Mouse (Mus musculus): ENCODE measurements around the gene Abraxas1. TPM values are rescaled to one million over a fixed set of nuclear protein-coding genes. Genes with fewer than 3 reads are reported as not detected.

Gene Abraxas1
- polyA plus RNA-seq, 1 experiment: not detected

- H3K4me1 ChIP-seq (ENCODE audit: control insufficient read depth, insufficient read depth, low read length): no peaks in the 10 kb centered on the region
- WGBS: 88% methylated on average over 2 of the region's 2 CpGs
- no peak overlapping the region for H3K27ac ChIP-seq (ENCODE audit: insufficient read depth, low read depth, low read length)
- H3K4me3 ChIP-seq (ENCODE audit: insufficient read depth, low read depth, low read length): no peak overlapping the region
- TF ChIP-seq POLR2A (IDR thresholded peaks at IDR 0.05; ENCODE audit: insufficient read depth, low read depth, low read length): no peak
- TF ChIP-seq CTCF (IDR thresholded peaks at IDR 0.05; ENCODE audit: insufficient read depth, low read depth, low read length): no peak
These were observed 13.1 kb upstream of the Abraxas1 start for GRCm38 (mm10) chr5:100833841-100834240.

GRCm38 (mm10) chr5:100832680-100833079 lies 11.9 kb upstream of the Abraxas1 start:
- Histone ChIP-seq H3K4me1 (ENCODE audit: control insufficient read depth, insufficient read depth, low read length) (no peaks in the 10 kb centered on the region), H3K4me3 (ENCODE audit: insufficient read depth, low read depth, low read length) (no peak overlapping the region), H3K27ac (ENCODE audit: insufficient read depth, low read depth, low read length) (no peak overlapping the region)
- WGBS: 93% methylated on average over 3 of the region's 3 CpGs
- TF ChIP-seq CTCF (IDR thresholded peaks at IDR 0.05; ENCODE audit: insufficient read depth, low read depth, low read length): no peak
- TF ChIP-seq POLR2A (IDR thresholded peaks at IDR 0.05; ENCODE audit: insufficient read depth, low read depth, low read length): no peak

- H3K4me3 ChIP-seq (ENCODE audit: insufficient read depth, low read depth, low read length): no peak overlapping the region
- TF ChIP-seq POLR2A (IDR thresholded peaks at IDR 0.05; ENCODE audit: insufficient read depth, low read depth, low read length): no peak
- TF ChIP-seq CTCF (IDR thresholded peaks at IDR 0.05; ENCODE audit: insufficient read depth, low read depth, low read length): no peak
- no peak overlapping the region for H3K27ac ChIP-seq (ENCODE audit: insufficient read depth, low read depth, low read length)
- no peaks in the 10 kb centered on the region for H3K4me1 ChIP-seq (ENCODE audit: control insufficient read depth, insufficient read depth, low read length)
- 83% methylated on average over 3 of the region's 3 CpGs for WGBS
These were observed 7.9 kb upstream of the Abraxas1 start for GRCm38 (mm10) chr5:100828701-100829100.

GRCm38 (mm10) chr5:100826531-100826930 lies 5.8 kb upstream of the Abraxas1 start:
- 76% methylated on average over 7 of the region's 7 CpGs for WGBS
- no peaks in the 10 kb centered on the region for H3K4me1 ChIP-seq (ENCODE audit: control insufficient read depth, insufficient read depth, low read length)
- TF ChIP-seq POLR2A (IDR thresholded peaks at IDR 0.05; ENCODE audit: insufficient read depth, low read depth, low read length): no peak
- no peak for TF ChIP-seq CTCF (IDR thresholded peaks at IDR 0.05; ENCODE audit: insufficient read depth, low read depth, low read length)
- no peak overlapping the region for H3K4me3 ChIP-seq (ENCODE audit: insufficient read depth, low read depth, low read length)
- H3K27ac ChIP-seq (ENCODE audit: insufficient read depth, low read depth, low read length): no peak overlapping the region

GRCm38 (mm10) chr5:100825975-100826374 lies 5.2 kb upstream of the Abraxas1 start:
- 27% methylated on average over 2 of the region's 2 CpGs for WGBS
- no peak overlapping the region for H3K4me3 ChIP-seq (ENCODE audit: insufficient read depth, low read depth, low read length)
- H3K4me1 ChIP-seq (ENCODE audit: control insufficient read depth, insufficient read depth, low read length): no peaks in the 10 kb centered on the region
- H3K27ac ChIP-seq (ENCODE audit: insufficient read depth, low read depth, low read length): no peak overlapping the region
- no peak for TF ChIP-seq POLR2A (IDR thresholded peaks at IDR 0.05; ENCODE audit: insufficient read depth, low read depth, low read length)
- no peak for TF ChIP-seq CTCF (IDR thresholded peaks at IDR 0.05; ENCODE audit: insufficient read depth, low read depth, low read length)

GRCm38 (mm10) chr5:100822826-100823225 lies 2.1 kb upstream of the Abraxas1 start:
- WGBS: 89% methylated on average over 7 of the region's 7 CpGs
- TF ChIP-seq POLR2A (IDR thresholded peaks at IDR 0.05; ENCODE audit: insufficient read depth, low read depth, low read length): no peak
- no peak for TF ChIP-seq CTCF (IDR thresholded peaks at IDR 0.05; ENCODE audit: insufficient read depth, low read depth, low read length)
- Histone ChIP-seq H3K27ac (ENCODE audit: insufficient read depth, low read depth, low read length) (no peak overlapping the region), H3K4me1 (ENCODE audit: control insufficient read depth, insufficient read depth, low read length) (no peaks in the 10 kb centered on the region), H3K4me3 (ENCODE audit: insufficient read depth, low read depth, low read length) (no peak overlapping the region)

GRCm38 (mm10) chr5:100821375-100821774 lies 610 bp upstream of the Abraxas1 start:
- H3K4me3 ChIP-seq (ENCODE audit: insufficient read depth, low read depth, low read length): no peak overlapping the region
- 79% methylated on average over 8 of the region's 8 CpGs for WGBS

GRCm38 (mm10) chr5:100819568-100820480 lies 941 bp downstream of the Abraxas1 start:
- TF ChIP-seq POLR2A (IDR thresholded peaks at IDR 0.05; ENCODE audit: insufficient read depth, low read depth, low read length) (no peak), CTCF (IDR thresholded peaks at IDR 0.05; ENCODE audit: insufficient read depth, low read depth, low read length) (no peak)
- Histone ChIP-seq H3K27ac (ENCODE audit: insufficient read depth, low read depth, low read length) (no peak overlapping the region), H3K4me1 (ENCODE audit: control insufficient read depth, insufficient read depth, low read length) (no peaks in the 10 kb centered on the region), H3K4me3 (ENCODE audit: insufficient read depth, low read depth, low read length) (peak overlapping the region; percentile 65)
- WGBS: 25% methylated on average over 16 of the region's 16 CpGs

More at GRCm38 (mm10) chr5:100821375-100821774, 610 bp upstream of the Abraxas1 start:
- Histone ChIP-seq H3K27ac (ENCODE audit: insufficient read depth, low read depth, low read length) (no peak overlapping the region), H3K4me1 (ENCODE audit: control insufficient read depth, insufficient read depth, low read length) (no peaks in the 10 kb centered on the region)
- no peak for TF ChIP-seq POLR2A (IDR thresholded peaks at IDR 0.05; ENCODE audit: insufficient read depth, low read depth, low read length)
- TF ChIP-seq CTCF (IDR thresholded peaks at IDR 0.05; ENCODE audit: insufficient read depth, low read depth, low read length): no peak

GRCm38 (mm10) chr5:100818341-100818740 lies 2.4 kb downstream of the Abraxas1 start:
- WGBS: 66% methylated on average over 4 of the region's 4 CpGs
- Histone ChIP-seq H3K27ac (ENCODE audit: insufficient read depth, low read depth, low read length) (no peak overlapping the region), H3K4me3 (ENCODE audit: insufficient read depth, low read depth, low read length) (no peak overlapping the region), H3K4me1 (ENCODE audit: control insufficient read depth, insufficient read depth, low read length) (no peaks in the 10 kb centered on the region)
- TF ChIP-seq POLR2A (IDR thresholded peaks at IDR 0.05; ENCODE audit: insufficient read depth, low read depth, low read length) (no peak), CTCF (IDR thresholded peaks at IDR 0.05; ENCODE audit: insufficient read depth, low read depth, low read length) (no peak)

Measured in olfactory bulb, adult 2 months (tissue).